Mouse (Mus musculus) olfactory bulb, adult 2 months (tissue): ENCODE measurements around the gene Npm1. TPM values are rescaled to one million over a fixed set of nuclear protein-coding genes. Genes with fewer than 3 reads are reported as not detected.

Experiments used
- H3K27ac ChIP-seq: fragments of 200-500 bp; 2 replicates; pipeline ENCODE4 v1.5.1; 2012; ENCODE audit warnings: low read depth, low read length; ENCODE audit not compliant: insufficient read depth
- H3K4me1 ChIP-seq: fragments of 200-500 bp; 2 replicates; pipeline ENCODE4 v1.6.1; 2012; ENCODE audit warnings: low read length; ENCODE audit not compliant: control insufficient read depth, insufficient read depth
- H3K4me3 ChIP-seq: fragments of 200-500 bp; 2 replicates; pipeline ENCODE4 v1.5.1; 2012; ENCODE audit warnings: mild to moderate bottlenecking, low read depth, low read length, moderate library complexity; ENCODE audit not compliant: insufficient read depth
- CTCF ChIP-seq: fragments of 200-500 bp; IDR thresholded peaks from 2 replicates; pipeline ENCODE4 v1.5.1; 2012; ENCODE audit warnings: low read depth, mild to moderate bottlenecking, low read length, moderate library complexity; ENCODE audit not compliant: insufficient read depth
- POLR2A ChIP-seq: fragments of 200-500 bp; IDR thresholded peaks from 2 replicates; pipeline ENCODE4 v1.6.1; 2012; ENCODE audit warnings: mild to moderate bottlenecking, low read depth, low read length, moderate library complexity; ENCODE audit not compliant: insufficient read depth
- WGBS: fragments of 180-500 bp; shearing (Covaris S2); methylation state at CpG from one replicate; pipeline ENCODE4 v1.1.7; 2018; 5-methylcytosine and 5-hydroxymethylcytosine counted together
- polyA plus RNA-seq: library from polyadenylated mRNA; stranded (reverse); fragments of >200 nt; gene quantifications from 2 replicates; pipeline ENCODE4 v1.2.4, GENCODE M21; 2012; ENCODE audit warnings: low replicate concordance; ENCODE audit not compliant: missing spikeins, insufficient read depth, insufficient read length

Gene Npm1
- polyA plus RNA-seq, 1 experiment: 551 TPM

GRCm38 (mm10) chr11:33162211-33162997 lies 602 bp downstream of the Npm1 start:
- TF ChIP-seq POLR2A: no peak
- TF ChIP-seq CTCF: no peak
- H3K4me1 ChIP-seq: no peaks in the 10 kb centered on the region
- WGBS: 2% methylated on average over 52 of the region's 53 CpGs
- H3K4me3 ChIP-seq: peak overlapping the region; percentile 85
- peak overlapping the region; percentile 24; the same call in 1 of the 2 replicates for H3K27ac ChIP-seq

DNA sequence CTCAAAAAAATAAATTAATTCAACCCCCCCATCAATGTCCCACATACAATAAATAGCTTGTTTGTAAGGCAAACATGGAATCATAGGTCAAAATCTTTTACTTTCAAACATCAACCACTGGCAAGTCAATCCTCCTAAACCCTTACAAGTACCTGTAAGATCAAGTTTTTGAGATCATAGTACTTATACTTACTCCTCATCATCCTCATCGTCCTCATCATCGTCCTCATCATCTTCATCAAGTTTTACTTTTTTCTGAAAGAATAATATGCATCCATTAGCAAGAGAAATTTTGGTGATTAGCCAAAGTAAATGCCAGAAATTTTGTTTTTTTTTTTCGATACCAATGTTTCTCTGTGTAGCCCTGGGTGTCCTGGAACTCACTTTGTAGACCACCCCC lies 3.3 kb downstream of the Npm1 start:
- Histone ChIP-seq H3K4me1 (no peaks in the 10 kb centered on the region), H3K27ac (no peak overlapping the region), H3K4me3 (no peak overlapping the region)
- WGBS: 94% methylated on average over 3 of the region's 3 CpGs
- TF ChIP-seq POLR2A: no peak
- no peak for TF ChIP-seq CTCF

DNA sequence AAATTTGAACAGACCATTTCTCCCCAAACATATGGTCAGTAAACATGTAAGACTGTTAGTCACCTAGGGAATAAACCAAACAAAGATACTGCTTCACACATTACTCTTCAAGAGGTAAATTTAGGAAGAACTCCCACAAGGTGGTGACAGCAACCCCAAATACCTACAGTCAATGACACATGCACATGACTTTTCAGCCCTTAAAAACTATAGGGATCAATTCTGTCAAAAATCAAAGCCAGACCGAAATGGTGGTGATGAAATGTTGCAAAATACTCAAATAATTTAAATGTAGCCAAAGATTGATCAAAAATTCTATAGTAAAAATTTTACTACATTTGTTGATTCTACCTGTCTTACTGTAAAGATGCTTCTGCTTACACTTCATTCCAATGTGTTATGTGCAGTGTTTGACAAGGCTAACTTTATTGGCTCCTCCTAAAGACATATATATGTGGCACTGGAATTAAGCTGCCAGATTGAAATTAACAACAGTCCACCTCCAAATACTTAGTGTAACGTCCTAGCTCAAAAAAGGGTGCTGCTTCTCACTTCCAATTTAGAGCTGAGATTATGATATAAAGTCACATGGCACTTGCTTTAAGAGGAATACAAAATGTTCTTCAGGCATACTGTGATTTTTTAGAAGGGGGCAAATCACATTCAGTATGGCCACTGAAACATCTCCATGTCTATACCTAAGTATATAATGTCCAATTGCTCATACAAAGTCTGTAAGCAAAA lies 5.4 kb downstream of the Npm1 start:
- H3K4me3 ChIP-seq: no peak overlapping the region
- no peak for TF ChIP-seq CTCF
- TF ChIP-seq POLR2A: no peak
- 73% methylated on average over 2 of the region's 2 CpGs for WGBS
- no peak overlapping the region for H3K27ac ChIP-seq
- H3K4me1 ChIP-seq: no peaks in the 10 kb centered on the region

DNA sequence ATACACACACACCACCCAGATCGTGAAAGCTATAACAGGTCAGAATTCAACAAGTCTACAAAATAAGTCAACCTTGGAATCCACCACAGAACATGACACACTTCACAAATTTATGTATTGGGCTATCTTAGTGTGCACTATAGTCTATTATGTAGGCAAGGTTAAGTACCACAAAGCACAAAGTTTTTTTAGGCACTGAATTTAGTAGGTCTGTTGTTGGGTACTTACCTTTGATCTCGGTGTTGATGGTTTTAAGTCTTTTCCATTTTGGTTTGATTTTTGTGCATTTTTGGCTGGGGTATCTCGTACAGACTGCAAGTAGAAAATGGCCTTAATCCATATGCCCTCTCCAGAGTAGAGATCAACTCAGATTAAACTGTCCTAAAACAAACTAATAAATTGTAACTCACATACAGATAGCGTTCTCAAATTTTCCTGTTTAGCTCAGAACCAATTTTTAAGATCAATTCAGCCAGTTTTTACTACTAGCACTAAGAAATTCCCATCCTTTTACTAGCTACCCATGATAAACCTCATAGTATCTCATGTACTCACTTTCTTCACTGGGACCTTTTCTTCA lies 6.5 kb downstream of the Npm1 start:
- H3K4me3 ChIP-seq: no peak overlapping the region
- H3K27ac ChIP-seq: no peak overlapping the region
- 88% methylated on average over 4 of the region's 4 CpGs for WGBS
- TF ChIP-seq POLR2A: no peak
- no peak for TF ChIP-seq CTCF
- H3K4me1 ChIP-seq: no peaks in the 10 kb centered on the region

GRCm38 (mm10) chr11:33154459-33154858 lies 8.5 kb downstream of the Npm1 start:
- WGBS: 61% methylated on average over 3 of the region's 3 CpGs
- H3K4me3 ChIP-seq: no peak overlapping the region
- no peaks in the 10 kb centered on the region for H3K4me1 ChIP-seq
- TF ChIP-seq POLR2A (no peak), CTCF (no peak)
- H3K27ac ChIP-seq: no peak overlapping the region

- no peak overlapping the region for H3K27ac ChIP-seq
- 93% methylated on average over 1 of the region's 1 CpGs for WGBS
- TF ChIP-seq CTCF (no peak), POLR2A (no peak)
- peaks cover 3% of the 10 kb centered on the region for H3K4me1 ChIP-seq
- H3K4me3 ChIP-seq: no peak overlapping the region
These were observed 10.0 kb downstream of the Npm1 start for GRCm38 (mm10) chr11:33152997-33153396.

- Histone ChIP-seq H3K4me3 (no peak overlapping the region), H3K27ac (no peak overlapping the region), H3K4me1 (peaks cover 14% of the 10 kb centered on the region)
- WGBS: 84% methylated on average over 4 of the region's 4 CpGs
- TF ChIP-seq CTCF (no peak), POLR2A (no peak)
These were observed 11.2 kb downstream of the Npm1 start for GRCm38 (mm10) chr11:33151780-33152145.

DNA sequence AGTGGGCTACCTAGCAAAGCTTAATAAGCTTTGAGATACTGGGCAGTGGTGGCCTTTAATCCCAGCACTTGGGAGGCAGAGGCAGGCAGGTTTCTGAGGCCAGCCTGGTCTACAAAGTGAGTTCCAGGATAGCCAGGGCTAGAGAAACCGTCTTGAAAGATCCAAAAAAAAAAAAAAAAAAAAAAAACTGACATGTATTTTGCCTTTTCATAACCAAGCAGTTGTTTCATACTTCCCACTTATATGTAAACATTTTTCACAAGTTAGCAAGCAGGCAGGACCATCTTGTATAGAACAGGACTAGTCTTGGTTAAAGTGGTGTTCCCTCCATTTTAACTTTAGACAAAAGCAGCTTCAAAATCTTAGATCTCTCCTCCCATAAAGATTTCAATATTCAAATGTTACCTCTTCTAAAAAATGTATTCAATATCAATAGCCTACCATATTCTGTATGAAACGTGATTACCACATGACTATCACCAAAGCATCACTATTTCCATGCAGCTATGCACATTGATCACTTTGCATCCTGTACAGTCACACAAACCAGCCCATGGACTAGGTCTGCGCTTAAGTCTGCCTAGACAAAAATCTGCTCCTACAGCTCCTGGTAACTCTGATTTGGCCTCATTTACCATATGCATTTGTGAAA lies 11.8 kb downstream of the Npm1 start:
- Histone ChIP-seq H3K27ac (no peak overlapping the region), H3K4me1 (peaks cover 17% of the 10 kb centered on the region), H3K4me3 (no peak overlapping the region)
- WGBS: 80% methylated on average over 3 of the region's 3 CpGs
- no peak for TF ChIP-seq CTCF
- TF ChIP-seq POLR2A: no peak
